Mouse (Mus musculus) cortical plate, adult 2 months (tissue): ENCODE results near the gene 9130213A22Rik.

Experiments used
- CTCF ChIP-seq: fragments of 200-500 bp; IDR thresholded peaks from 2 replicates; pipeline ENCODE4 v1.5.1; 2011; ENCODE audit warnings: mild to moderate bottlenecking, control low read depth, low read length; ENCODE audit not compliant: insufficient read depth; ENCODE audit errors: extremely low read depth
- POLR2A ChIP-seq: fragments of 200-500 bp; IDR thresholded peaks from 2 replicates; pipeline ENCODE4 v1.6.1; 2011; ENCODE audit warnings: mild to moderate bottlenecking, low read length, control low read depth; ENCODE audit not compliant: insufficient read depth; ENCODE audit errors: extremely low read depth

GRCm38 (mm10) chr11:69153831-69154230 lies 31.4 kb upstream of the 9130213A22Rik start:
- TF ChIP-seq POLR2A: no peak
- TF ChIP-seq CTCF: no peak
